Mouse (Mus musculus) heart, embryonic 14.5 days (tissue): ENCODE data around the gene Frk. TPM values are rescaled to one million over a fixed set of nuclear protein-coding genes. Genes with fewer than 3 reads are reported as not detected.

ENCODE experiments used
- ATAC-seq: fragments of 200-750 bp; cut with Nextera tagmentation; 2 replicates; pipeline ENCODE4 v1.8.0; 2017; ENCODE audit warnings: low read depth, moderate TSS enrichment; ENCODE audit not compliant: insufficient number of reproducible peaks, insufficient read depth, low FRiP score
- H3K27ac ChIP-seq, 2 experiments: fragments of 200-500 bp in 1 of 2; fragments of 300-500 bp in 1 of 2; sonication (generic) in 1 of 2; replicated peaks in 1 of 2; 2 replicates each; pipeline ENCODE4 v1.5.1; 2012 to 2014; ENCODE audit warnings: low read depth in 2 of 2, low read length in 2 of 2, control low read depth in 1 of 2, mild to moderate bottlenecking in 1 of 2, mixed read lengths in 1 of 2; ENCODE audit not compliant: control insufficient read depth in 1 of 2, insufficient read depth in 1 of 2
- H3K27me3 ChIP-seq: fragments of 300-500 bp; sonication (generic); 2 replicates; pipeline ENCODE4 v1.6.1; 2014; ENCODE audit warnings: mild to moderate bottlenecking, low read length, control low read depth; ENCODE audit not compliant: control insufficient read depth, insufficient read depth
- H3K36me3 ChIP-seq: fragments of 300-500 bp; sonication (generic); 2 replicates; pipeline ENCODE4 v1.6.1; 2014; ENCODE audit warnings: mild to moderate bottlenecking, control low read depth, low read length, mixed read lengths; ENCODE audit not compliant: control insufficient read depth, insufficient read depth
- H3K4me1 ChIP-seq, 2 experiments: fragments of 200-500 bp in 1 of 2; fragments of 300-500 bp in 1 of 2; sonication (generic) in 1 of 2; 2 replicates each; pipeline ENCODE4 v1.6.1; 2012 to 2014; ENCODE audit warnings: low read length in 2 of 2, control low read depth in 1 of 2, mixed read lengths in 1 of 2; ENCODE audit not compliant: control insufficient read depth in 2 of 2, insufficient read depth in 2 of 2
- H3K4me2 ChIP-seq: fragments of 300-500 bp; sonication (generic); 2 replicates; pipeline ENCODE4 v1.6.1; 2014; ENCODE audit warnings: mild to moderate bottlenecking, low read length
- H3K4me3 ChIP-seq, 2 experiments: fragments of 200-500 bp in 1 of 2; fragments of 300-500 bp in 1 of 2; sonication (generic) in 1 of 2; 2 replicates each; pipeline ENCODE4 v1.5.1; 2012 to 2014; ENCODE audit warnings: low read length in 2 of 2, mild to moderate bottlenecking in 2 of 2, control low read depth in 1 of 2, low read depth in 1 of 2, moderate library complexity in 1 of 2; ENCODE audit not compliant: control insufficient read depth in 1 of 2, insufficient read depth in 1 of 2
- H3K9ac ChIP-seq: fragments of 300-500 bp; sonication (generic); 2 replicates; pipeline ENCODE4 v1.6.1; 2014; ENCODE audit warnings: mild to moderate bottlenecking, low read length
- H3K9me3 ChIP-seq: fragments of 300-500 bp; sonication (generic); 2 replicates; pipeline ENCODE4 v1.6.1; 2016; ENCODE audit warnings: low read length, control low read depth; ENCODE audit not compliant: control insufficient read depth
- WGBS: fragments of 180-500 bp; shearing (Covaris S2); extraction: QIAGEN DNeasy Blood & Tissue Kit; methylation state at CpG from one replicate; pipeline ENCODE4 v1.1.7; 2014; 5-methylcytosine and 5-hydroxymethylcytosine counted together
- polyA plus RNA-seq: library from polyadenylated mRNA; unstranded; fragments of >200 nt; fragmentation: Nextera tagmentation; extraction: Ambion mirVana; gene quantifications from 2 replicates; pipeline ENCODE4 v1.2.1, GENCODE M21; 2014

Frk gene
- polyA plus RNA-seq, 1 experiment from 2014 or later: 5.3 TPM

DNA sequence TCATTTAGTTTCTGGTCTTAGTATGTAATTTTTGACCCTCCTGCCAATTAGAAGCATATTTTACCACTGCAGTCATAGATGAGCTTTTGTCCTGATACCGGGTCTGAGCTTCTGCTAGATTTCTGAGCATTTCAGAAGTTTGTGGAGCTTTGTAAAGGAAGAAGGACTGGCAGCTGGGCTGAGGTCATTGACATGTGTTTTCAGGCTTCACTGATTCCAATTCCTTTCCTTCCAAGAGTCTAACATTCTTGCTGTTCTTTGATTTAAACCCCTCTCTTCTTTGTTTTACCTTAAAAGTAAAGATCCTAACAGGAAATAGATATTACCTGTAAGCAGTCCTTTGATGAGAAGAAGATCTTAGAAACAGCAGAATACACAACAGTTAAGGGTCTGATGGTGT, 48.6 kb downstream of the Frk start:
- ATAC-seq: no peak
- Histone ChIP-seq H3K4me2 (no peak overlapping the region), H3K36me3 (no peaks in the 10 kb centered on the region), H3K27me3 (no peaks in the 10 kb centered on the region), H3K27ac (no peak overlapping the region), H3K9ac (no peak overlapping the region), H3K9me3 (no peaks in the 10 kb centered on the region), H3K4me1 (no peaks in the 10 kb centered on the region), H3K4me3 (no peak overlapping the region)
- 52% methylated on average over 1 of the region's 1 CpGs for WGBS

DNA sequence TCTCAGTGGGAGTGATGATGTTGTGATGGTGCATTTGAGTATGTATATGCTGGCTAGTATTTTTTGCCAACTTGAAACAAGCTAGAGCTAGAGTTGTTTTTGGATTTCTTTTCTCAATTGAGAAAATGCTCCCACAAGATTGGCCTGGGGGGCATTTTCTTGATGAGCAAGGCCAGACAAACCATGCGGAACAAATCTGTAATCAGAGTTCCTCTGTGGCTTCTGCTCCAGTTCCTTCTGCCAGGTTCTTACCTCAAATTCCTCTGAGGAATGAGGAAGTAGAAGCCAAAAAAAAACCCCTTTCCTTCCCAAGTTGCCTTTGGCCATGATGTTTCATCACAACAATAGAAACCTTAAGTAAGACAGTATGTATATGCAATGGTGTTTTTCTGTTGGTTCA, 49.3 kb downstream of the Frk start:
- no peak overlapping the region for H3K4me3 ChIP-seq
- no peaks in the 10 kb centered on the region for H3K27me3 ChIP-seq
- H3K36me3 ChIP-seq: no peaks in the 10 kb centered on the region
- H3K4me1 ChIP-seq: no peaks in the 10 kb centered on the region
- H3K9ac ChIP-seq: no peak overlapping the region
- no peak for ATAC-seq
- H3K4me2 ChIP-seq: no peak overlapping the region
- no peaks in the 10 kb centered on the region for H3K9me3 ChIP-seq
- 72% methylated on average over 1 of the region's 1 CpGs for WGBS
- H3K27ac ChIP-seq: no peak overlapping the region

DNA sequence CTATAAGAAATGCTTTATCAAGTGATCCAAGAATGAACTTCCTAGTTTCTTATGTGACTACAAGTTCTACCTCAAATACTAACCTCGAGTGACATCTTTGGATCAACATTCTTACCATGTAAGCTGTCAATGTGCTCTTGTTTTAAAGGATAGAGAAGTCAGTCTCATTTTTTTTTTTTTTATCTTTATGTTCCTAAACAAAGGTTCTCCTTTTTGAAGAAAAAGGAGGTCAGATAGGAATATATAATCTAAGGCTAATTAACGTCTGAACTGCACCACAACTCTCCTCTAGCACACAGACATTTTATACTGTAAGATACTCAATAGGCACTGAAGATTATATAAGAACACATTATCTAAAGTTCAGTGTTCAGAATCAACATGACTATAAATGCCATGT, 57.5 kb downstream of the Frk start:
- no peak overlapping the region for H3K4me3 ChIP-seq
- H3K9me3 ChIP-seq: no peaks in the 10 kb centered on the region
- no peak for ATAC-seq
- no peak overlapping the region for H3K4me2 ChIP-seq
- H3K9ac ChIP-seq: no peak overlapping the region
- 77% methylated on average over 2 of the region's 2 CpGs for WGBS
- H3K27me3 ChIP-seq: no peaks in the 10 kb centered on the region
- H3K4me1 ChIP-seq: no peaks in the 10 kb centered on the region
- H3K27ac ChIP-seq: no peak overlapping the region
- no peaks in the 10 kb centered on the region for H3K36me3 ChIP-seq

DNA sequence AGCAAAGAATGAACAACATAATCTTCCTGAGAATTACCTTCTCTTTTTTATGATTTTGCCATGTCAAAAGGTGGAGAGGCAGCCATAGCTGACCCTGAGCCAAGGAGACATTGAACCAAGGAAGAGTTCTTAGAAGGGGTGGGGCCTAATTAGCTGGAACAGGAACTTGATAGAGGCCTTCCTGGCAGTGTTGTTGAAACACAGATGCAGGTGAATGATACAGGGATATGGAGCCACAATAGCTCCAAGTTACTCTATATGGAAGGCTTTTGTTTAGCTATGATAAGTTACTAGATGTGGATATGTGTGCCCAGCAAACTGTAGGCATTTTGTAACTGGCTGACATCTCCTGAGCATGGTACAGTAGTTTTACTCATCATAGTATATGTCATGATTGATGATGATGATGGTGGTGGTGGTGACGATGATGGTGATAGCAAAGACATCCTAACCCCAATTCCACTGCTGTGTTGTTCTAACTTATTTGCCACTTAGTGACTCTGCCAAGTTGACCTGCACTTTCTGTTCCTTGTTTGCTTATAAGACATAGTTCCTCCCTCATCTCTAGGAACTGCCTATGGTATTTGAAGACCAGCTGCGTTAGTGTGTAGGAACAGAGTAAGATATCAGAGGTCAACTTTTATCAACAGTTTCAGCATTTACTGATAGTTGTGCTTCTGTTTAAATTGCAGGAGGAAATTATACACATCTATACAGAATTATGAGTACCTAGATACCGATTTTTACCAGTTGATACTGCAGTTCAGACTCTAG, 58.7 kb downstream of the Frk start:
- no peak overlapping the region for H3K9ac ChIP-seq
- H3K27ac ChIP-seq: no peak overlapping the region
- H3K36me3 ChIP-seq: no peaks in the 10 kb centered on the region
- no peak overlapping the region for H3K4me3 ChIP-seq
- no peaks in the 10 kb centered on the region for H3K27me3 ChIP-seq
- 76% methylated on average over 3 of the region's 3 CpGs for WGBS
- no peak overlapping the region for H3K4me2 ChIP-seq
- no peaks in the 10 kb centered on the region for H3K9me3 ChIP-seq
- no peak for ATAC-seq
- H3K4me1 ChIP-seq: no peaks in the 10 kb centered on the region

DNA sequence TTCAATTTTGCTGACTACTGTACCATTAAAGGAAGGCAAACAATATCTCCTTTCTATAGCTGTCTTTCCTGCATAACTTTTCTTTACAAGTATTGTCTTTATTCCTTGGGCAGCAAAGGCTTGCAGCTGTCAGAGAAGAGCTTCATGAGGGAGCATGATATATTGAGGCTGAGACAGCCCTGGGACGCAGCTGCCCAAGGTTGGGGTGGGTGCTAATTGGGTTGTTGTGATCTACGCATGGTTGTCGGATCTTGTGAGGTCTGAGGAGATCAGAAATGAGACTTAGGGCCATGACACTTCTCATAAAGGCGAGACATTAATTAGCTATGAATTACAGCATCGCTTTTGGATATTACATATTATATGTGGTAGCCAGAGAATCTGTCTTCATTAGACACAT, 67.4 kb downstream of the Frk start:
- no peak for ATAC-seq
- H3K27me3 ChIP-seq: no peaks in the 10 kb centered on the region
- H3K9ac ChIP-seq: no peak overlapping the region
- no peaks in the 10 kb centered on the region for H3K4me1 ChIP-seq
- WGBS: 81% methylated on average over 5 of the region's 5 CpGs
- no peak overlapping the region for H3K27ac ChIP-seq
- H3K4me2 ChIP-seq: no peak overlapping the region
- no peak overlapping the region for H3K4me3 ChIP-seq
- H3K9me3 ChIP-seq: no peaks in the 10 kb centered on the region
- H3K36me3 ChIP-seq: no peaks in the 10 kb centered on the region

DNA sequence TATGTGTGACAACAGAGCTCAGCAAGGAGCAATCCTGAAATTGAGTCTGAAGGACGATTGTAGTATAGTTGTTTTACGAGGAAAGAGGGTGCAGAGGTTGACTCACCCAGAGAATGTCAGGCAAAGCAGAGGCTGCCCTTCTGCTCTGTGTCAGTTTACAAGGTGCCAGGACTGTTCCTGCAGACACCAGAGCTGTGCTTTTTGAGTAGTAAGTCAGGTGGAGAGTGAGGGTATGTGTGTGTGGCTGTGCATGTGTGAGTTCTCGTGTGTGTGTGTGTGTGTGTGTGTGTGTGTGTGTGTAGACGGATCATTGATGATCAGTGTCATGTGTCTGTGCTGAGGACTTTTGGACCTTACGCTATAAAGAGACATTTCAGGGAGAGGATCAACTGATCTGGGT, 68.4 kb downstream of the Frk start:
- Histone ChIP-seq H3K27me3 (no peaks in the 10 kb centered on the region), H3K27ac (no peak overlapping the region), H3K9me3 (no peaks in the 10 kb centered on the region), H3K4me2 (no peak overlapping the region), H3K4me3 (no peak overlapping the region), H3K4me1 (no peaks in the 10 kb centered on the region), H3K36me3 (no peaks in the 10 kb centered on the region), H3K9ac (no peak overlapping the region)
- WGBS: 66% methylated on average over 5 of the region's 5 CpGs
- no peak for ATAC-seq

DNA sequence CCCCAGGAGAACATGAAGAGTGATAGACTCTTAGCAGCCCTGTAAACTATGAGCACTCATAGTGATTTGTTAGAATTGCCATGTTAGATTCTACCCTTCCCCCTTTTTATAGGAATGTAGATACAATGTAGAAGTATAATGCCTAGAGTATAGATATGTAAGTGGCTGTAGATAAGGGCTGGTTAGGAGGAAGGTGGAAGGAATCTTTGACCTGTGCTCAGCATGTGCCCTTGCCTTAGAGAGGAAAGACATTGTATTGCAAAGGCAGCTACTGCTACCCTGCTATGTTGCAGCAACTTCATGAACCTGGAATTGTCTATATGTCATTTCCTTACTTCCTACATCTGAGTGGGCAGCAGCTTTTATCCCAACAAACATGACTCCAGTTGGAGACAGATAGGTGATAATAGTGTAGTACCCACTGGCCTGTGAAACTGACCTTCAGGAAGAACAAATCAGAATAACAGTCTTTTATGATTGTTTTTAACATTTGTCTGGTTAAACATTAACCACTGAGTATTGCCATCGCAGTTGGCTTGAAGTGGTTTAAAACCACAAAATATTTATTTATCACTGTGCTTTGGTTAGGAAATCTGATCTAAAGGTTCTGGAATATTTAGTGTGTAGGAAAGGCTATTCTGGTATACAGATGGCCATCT, 80.4 kb downstream of the Frk start:
- H3K9me3 ChIP-seq: no peaks in the 10 kb centered on the region
- no peaks in the 10 kb centered on the region for H3K4me1 ChIP-seq
- WGBS: 89% methylated on average over 1 of the region's 1 CpGs
- no peak overlapping the region for H3K4me2 ChIP-seq
- H3K4me3 ChIP-seq: no peak overlapping the region
- no peak overlapping the region for H3K27ac ChIP-seq
- H3K27me3 ChIP-seq: no peaks in the 10 kb centered on the region
- no peaks in the 10 kb centered on the region for H3K36me3 ChIP-seq
- no peak overlapping the region for H3K9ac ChIP-seq
- ATAC-seq: no peak

DNA sequence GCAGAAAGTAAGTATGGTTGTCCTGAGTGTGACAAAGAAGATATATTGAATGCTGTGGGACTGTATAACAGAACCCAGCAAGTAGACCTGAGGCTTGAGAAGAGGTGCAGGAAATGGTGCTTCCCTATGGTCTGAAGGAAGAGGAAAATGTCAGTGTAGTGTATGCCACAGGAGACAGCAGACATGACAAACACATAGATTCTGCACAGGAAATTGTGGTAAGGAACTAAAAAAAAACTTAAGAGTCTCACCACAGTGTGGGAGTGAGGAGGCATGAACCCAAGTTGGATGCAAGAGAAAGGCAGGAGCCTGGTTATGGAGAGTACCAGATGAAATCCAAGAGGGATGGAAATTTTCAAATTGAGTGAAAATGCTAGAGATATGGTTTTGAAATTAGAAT, 132.3 kb downstream of the Frk start:
- Histone ChIP-seq H3K36me3 (no peaks in the 10 kb centered on the region), H3K9ac (no peak overlapping the region), H3K4me1 (no peaks in the 10 kb centered on the region), H3K4me2 (no peak overlapping the region), H3K9me3 (no peaks in the 10 kb centered on the region), H3K4me3 (no peak overlapping the region), H3K27ac (no peak overlapping the region), H3K27me3 (no peaks in the 10 kb centered on the region)
- no peak for ATAC-seq
